Mouse (Mus musculus): Measurements from ENCODE around the gene Crlf2. TPM values are rescaled to one million over a fixed set of nuclear protein-coding genes. Genes with fewer than 3 reads are reported as not detected.

Crlf2 gene
- total RNA-seq (2023), result 10 to 100 TPM; 75.7 to 93.2 TPM

GRCm38 (mm10) chr5:109558404-109559160, at the start of gene Crlf2:
Crlf2 (minus strand) TSS chr5:109558993.

Other genes starting within 250 kb of the Crlf2 start
- gene Vmn2r16, start 228.8 kb downstream of the Crlf2 start, total RNA-seq (2023), result not detected
- gene Vmn2r17, start 139.3 kb downstream of the Crlf2 start, total RNA-seq (2023), result not detected
- gene 5430403G16Rik, start 132.0 kb upstream of the Crlf2 start, total RNA-seq (2023), result under 1 TPM; 0.73 to 0.77 TPM
- 1 to 10 TPM; 3.1 to 4.2 TPM for gene 4930522L14Rik, start 192.9 kb upstream of the Crlf2 start, total RNA-seq (2023)